Mouse (Mus musculus): ENCODE data around the gene Fars2. TPM values are rescaled to one million over a fixed set of nuclear protein-coding genes. Genes with fewer than 3 reads are reported as not detected.
A peak's percentile ranks its signal among the peaks of the same experiment; 100 is the strongest.

Fars2 gene
- polyA plus RNA-seq, 1 experiment from 2014 or later: 37.9 TPM

DNA sequence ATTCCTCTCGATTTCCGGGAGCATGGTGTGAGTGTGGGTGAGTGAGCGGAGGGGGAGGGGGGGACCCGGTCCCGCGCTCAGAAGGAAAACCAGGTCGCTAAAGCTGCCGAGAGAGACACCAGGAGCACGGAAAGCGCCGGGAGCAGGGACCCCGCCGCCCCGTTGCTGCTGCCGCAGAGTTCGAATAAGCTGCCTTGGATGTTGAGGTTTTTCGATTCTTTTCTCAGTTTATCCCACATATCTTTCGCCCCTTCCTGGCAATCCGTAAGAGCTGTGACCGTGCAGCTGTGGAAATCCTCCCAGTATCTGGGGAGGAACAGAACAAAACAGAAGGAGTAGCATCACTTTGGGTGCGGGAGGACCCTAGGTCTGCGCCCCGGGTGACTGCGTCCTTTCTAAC is 609.3 kb downstream of the Fars2 start:
- H3K4me3 ChIP-seq (ENCODE audit: low read depth, low read length): 0 out of 2 replicates have a peak overlapping the region, but pooled peaks have one; percentile 11
- H3K4me1 ChIP-seq (ENCODE audit: insufficient read depth): peaks cover 10% of the 10 kb centered on the region
- H3K9ac ChIP-seq (replicated peaks): no peak overlapping the region
- WGBS (ENCODE audit: insufficient replicate concordance): 7% methylated on average over 24 of the region's 24 CpGs
- ATAC-seq (no peak), DNase-seq (no peak)
- no peak overlapping the region for H3K27ac ChIP-seq (ENCODE audit: low read depth)
- TF ChIP-seq CTCF (IDR thresholded peaks at IDR 0.05; ENCODE audit: low read depth): no peak
- TF ChIP-seq EP300 (IDR thresholded peaks at IDR 0.05; ENCODE audit: low read depth): no peak
- H3K27me3 ChIP-seq (ENCODE audit: insufficient read depth, low read length): peaks cover 72% of the 10 kb centered on the region
- H3K36me3 ChIP-seq (replicated peaks; ENCODE audit: insufficient read depth, low read length): no peaks in the 10 kb centered on the region; the same call in 1 of the 2 replicates
- no peaks in the 10 kb centered on the region for H3K9me3 ChIP-seq (ENCODE audit: low read length)
- no peak overlapping the region for H3K4me2 ChIP-seq (ENCODE audit: low read depth, low read length)

DNA sequence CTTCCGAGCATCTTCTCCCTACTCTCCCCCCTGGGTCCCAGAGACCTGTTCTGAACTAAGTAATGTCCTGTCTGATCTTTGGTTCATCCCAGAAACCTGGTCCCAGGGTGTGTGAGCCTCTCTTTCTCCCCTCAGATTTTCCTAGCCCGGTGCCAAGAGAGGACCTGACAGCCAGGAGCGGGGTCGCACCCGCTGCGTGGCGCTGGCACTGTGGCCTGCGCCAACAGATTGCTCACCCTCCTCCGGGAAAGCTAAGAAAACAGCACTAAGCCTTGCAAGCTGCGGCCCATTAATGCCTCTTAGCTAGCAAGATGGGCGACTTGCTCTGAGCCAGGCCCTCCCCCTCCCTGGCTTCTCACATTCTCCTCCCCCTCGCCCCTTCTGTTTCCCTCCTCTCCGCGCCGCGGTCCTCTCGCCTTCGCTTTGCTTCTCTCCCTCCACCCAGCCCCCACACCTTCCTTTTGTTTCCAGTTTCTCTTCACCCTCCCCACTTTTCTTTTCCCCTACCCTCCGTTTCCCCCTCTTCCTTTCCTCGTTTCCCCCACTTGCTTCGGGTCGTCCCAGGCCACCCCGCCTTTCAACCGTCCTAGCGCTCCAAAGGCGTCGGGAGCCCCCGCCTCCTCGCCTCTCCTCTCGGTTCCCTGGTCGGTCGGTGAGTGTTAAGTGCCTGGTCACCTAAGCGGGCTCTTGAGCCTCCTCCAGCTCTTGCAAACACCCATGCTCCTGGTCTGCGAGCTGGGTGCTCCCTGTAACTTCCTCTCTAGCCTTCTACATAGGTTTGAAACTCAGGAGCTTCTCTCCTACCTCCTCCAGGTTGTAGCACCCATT is 610.0 kb downstream of the Fars2 start:
- 5% methylated on average over 34 of the region's 34 CpGs for WGBS (ENCODE audit: insufficient replicate concordance)
- H3K27me3 ChIP-seq (ENCODE audit: insufficient read depth, low read length): peaks cover 77% of the 10 kb centered on the region
- H3K4me1 ChIP-seq (ENCODE audit: insufficient read depth): peaks cover 14% of the 10 kb centered on the region
- H3K36me3 ChIP-seq (replicated peaks; ENCODE audit: insufficient read depth, low read length): no peaks in the 10 kb centered on the region; the same call in 1 of the 2 replicates
- H3K9me3 ChIP-seq (ENCODE audit: low read length): no peaks in the 10 kb centered on the region
- no peak overlapping the region for H3K9ac ChIP-seq (replicated peaks)
- TF ChIP-seq CTCF (IDR thresholded peaks at IDR 0.05; ENCODE audit: low read depth) (no peak), EP300 (IDR thresholded peaks at IDR 0.05; ENCODE audit: low read depth) (no peak)
- DNase-seq (no peak), ATAC-seq (no peak)
- peak overlapping the region; percentile 56 for H3K4me2 ChIP-seq (ENCODE audit: low read depth, low read length)
- no peak overlapping the region for H3K27ac ChIP-seq (ENCODE audit: low read depth)
- peak overlapping the region; percentile 11; the same call in 1 of the 2 replicates for H3K4me3 ChIP-seq (ENCODE audit: low read depth, low read length)

DNA sequence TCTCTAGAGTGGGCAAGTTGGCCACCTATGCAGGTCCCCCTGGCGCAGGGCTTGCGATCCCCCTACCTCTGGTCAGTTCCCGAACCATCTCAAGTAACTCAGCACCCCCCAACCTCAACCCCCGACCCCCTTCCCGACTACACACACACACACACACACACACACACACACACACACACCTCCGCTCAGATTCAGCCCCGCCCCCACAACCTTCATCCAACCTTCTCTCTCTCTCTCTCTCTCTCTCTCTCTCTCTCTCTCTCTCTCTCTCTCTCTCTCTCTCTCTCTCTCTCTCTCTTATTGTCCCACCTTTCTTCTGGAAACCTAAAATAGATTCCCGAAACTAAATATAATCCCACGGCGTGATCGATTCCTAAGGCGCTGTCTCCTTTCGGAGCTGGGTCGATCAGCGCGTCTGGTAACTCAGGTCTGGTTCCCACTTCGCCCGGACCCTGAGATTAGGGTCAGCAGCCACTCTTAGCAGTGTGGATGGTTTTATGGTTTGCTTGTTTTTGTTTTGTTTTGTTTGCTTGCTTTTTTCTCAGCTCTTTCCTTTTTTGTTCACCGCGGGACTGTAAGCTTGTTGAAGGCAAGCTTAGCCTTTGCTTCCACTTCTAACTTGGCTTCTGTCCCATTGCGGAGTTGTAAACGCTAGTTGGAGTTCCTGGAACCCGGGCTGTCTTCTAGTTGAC is 610.7 kb downstream of the Fars2 start:
- peak overlapping the region; percentile 56 for H3K4me2 ChIP-seq (ENCODE audit: low read depth, low read length)
- H3K27ac ChIP-seq (ENCODE audit: low read depth): no peak overlapping the region
- 4% methylated on average over 23 of the region's 23 CpGs for WGBS (ENCODE audit: insufficient replicate concordance)
- TF ChIP-seq CTCF (IDR thresholded peaks at IDR 0.05; ENCODE audit: low read depth): no peak
- TF ChIP-seq EP300 (IDR thresholded peaks at IDR 0.05; ENCODE audit: low read depth): no peak
- no peak overlapping the region for H3K9ac ChIP-seq (replicated peaks)
- peak overlapping the region; percentile 11; the same call in 1 of the 2 replicates for H3K4me3 ChIP-seq (ENCODE audit: low read depth, low read length)
- peaks cover 78% of the 10 kb centered on the region for H3K27me3 ChIP-seq (ENCODE audit: insufficient read depth, low read length)
- H3K36me3 ChIP-seq (replicated peaks; ENCODE audit: insufficient read depth, low read length): no peaks in the 10 kb centered on the region; the same call in 1 of the 2 replicates
- ATAC-seq (no peak), DNase-seq (no peak)
- H3K9me3 ChIP-seq (ENCODE audit: low read length): no peaks in the 10 kb centered on the region
- H3K4me1 ChIP-seq (ENCODE audit: insufficient read depth): peaks cover 11% of the 10 kb centered on the region

DNA sequence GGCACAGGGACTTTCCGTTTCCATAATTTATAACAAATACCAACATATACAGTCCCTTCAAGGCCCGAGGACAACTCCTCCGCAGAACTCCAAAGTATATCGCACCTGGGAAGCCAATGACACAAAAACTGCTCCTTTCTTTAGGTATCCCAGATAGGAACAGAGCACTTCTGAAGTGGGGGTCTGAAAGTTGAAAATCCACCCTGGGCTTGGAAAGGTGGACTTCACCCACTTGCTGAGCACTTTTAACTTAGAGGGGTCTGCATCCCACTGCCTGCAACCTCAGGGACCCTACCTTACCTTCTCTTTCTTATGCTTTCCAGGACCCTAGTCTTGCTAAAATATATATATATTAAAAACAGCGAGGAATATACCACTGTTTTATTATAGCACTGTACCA is 611.3 kb downstream of the Fars2 start:
- ATAC-seq: no peak
- 14% methylated on average over 5 of the region's 5 CpGs for WGBS (ENCODE audit: insufficient replicate concordance)
- peaks cover 11% of the 10 kb centered on the region for H3K4me1 ChIP-seq (ENCODE audit: insufficient read depth)
- H3K4me2 ChIP-seq (ENCODE audit: low read depth, low read length): peak overlapping the region; percentile 56
- H3K27me3 ChIP-seq (ENCODE audit: insufficient read depth, low read length): peaks cover 74% of the 10 kb centered on the region
- no peak overlapping the region for H3K4me3 ChIP-seq (ENCODE audit: low read depth, low read length)
- no peak for DNase-seq
- H3K27ac ChIP-seq (ENCODE audit: low read depth): no peak overlapping the region
- no peaks in the 10 kb centered on the region for H3K9me3 ChIP-seq (ENCODE audit: low read length)
- no peak overlapping the region for H3K9ac ChIP-seq (replicated peaks)
- TF ChIP-seq EP300 (IDR thresholded peaks at IDR 0.05; ENCODE audit: low read depth): no peak
- TF ChIP-seq CTCF (IDR thresholded peaks at IDR 0.05; ENCODE audit: low read depth): no peak
- no peaks in the 10 kb centered on the region; the same call in 1 of the 2 replicates for H3K36me3 ChIP-seq (replicated peaks; ENCODE audit: insufficient read depth, low read length)

DNA sequence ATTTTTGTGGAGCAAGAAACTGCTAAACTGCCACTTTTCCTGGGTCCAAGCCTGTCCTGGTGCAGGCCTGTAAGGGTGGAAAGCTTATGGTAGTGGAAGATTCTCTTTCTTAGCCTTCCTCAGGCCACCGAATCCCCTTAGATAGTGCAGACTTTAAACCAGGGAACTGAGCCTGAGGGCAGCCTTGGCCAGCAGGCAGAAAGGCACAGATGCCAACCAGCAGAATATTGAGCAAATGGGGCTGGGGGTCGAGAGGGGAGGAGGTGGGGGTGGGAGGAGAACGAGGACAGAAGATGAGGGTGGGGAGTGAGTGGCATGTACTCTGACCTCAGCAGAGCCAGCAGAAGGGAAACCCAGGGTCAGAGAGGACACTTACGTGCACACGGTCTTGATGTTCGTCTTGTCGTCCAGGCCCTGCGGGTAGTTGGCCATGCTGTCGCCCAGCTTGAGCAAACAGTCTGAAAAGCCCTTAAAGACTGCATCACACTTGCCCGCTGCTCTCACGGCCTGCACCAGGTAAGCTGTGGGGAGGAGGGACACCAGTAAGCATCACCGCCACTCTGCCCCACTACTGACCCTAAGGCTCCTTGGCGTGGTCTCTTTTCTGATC is 612.6 kb downstream of the Fars2 start:
- Histone ChIP-seq H3K4me3 (ENCODE audit: low read depth, low read length) (no peak overlapping the region), H3K27me3 (ENCODE audit: insufficient read depth, low read length) (peaks cover 71% of the 10 kb centered on the region)

DNA sequence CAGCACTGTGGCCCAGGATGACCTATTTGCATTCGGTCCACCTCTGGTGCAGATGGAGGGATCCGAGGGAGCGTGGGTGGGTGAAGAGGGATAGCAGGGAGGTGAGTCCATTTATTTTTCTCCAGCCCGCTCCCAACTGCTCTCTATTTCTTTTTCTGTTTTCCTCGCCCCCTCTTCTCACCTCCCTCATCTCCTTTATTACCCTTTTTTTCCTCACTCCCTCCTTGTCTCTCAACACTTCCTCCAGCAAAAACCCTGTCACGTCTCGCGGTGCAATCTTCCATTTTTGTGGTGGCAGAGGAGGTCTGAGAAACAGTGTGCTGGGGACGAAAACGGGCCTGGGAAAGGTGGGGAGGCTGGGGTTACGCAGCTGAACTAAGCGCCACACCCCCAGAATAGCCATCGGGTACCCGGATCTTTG is 613.1 kb downstream of the Fars2 start:
- TF ChIP-seq EP300 (IDR thresholded peaks at IDR 0.05; ENCODE audit: low read depth): no peak
- no peak for TF ChIP-seq CTCF (IDR thresholded peaks at IDR 0.05; ENCODE audit: low read depth)
- 21% methylated on average over 14 of the region's 14 CpGs for WGBS (ENCODE audit: insufficient replicate concordance)
- no peak for DNase-seq

More for the DNA sequence above, 612.6 kb downstream of the Fars2 start:
- Histone ChIP-seq H3K9ac (replicated peaks) (no peak overlapping the region), H3K9me3 (ENCODE audit: low read length) (no peaks in the 10 kb centered on the region), H3K27ac (ENCODE audit: low read depth) (no peak overlapping the region), H3K36me3 (replicated peaks; ENCODE audit: insufficient read depth, low read length) (no peaks in the 10 kb centered on the region; the same call in 1 of the 2 replicates), H3K4me1 (ENCODE audit: insufficient read depth) (peaks cover 11% of the 10 kb centered on the region), H3K4me2 (ENCODE audit: low read depth, low read length) (peak overlapping the region; percentile 76)
- ATAC-seq (no peak), DNase-seq (no peak)
- 22% methylated on average over 13 of the region's 13 CpGs for WGBS (ENCODE audit: insufficient replicate concordance)
- TF ChIP-seq CTCF (IDR thresholded peaks at IDR 0.05; ENCODE audit: low read depth) (no peak), EP300 (IDR thresholded peaks at IDR 0.05; ENCODE audit: low read depth) (no peak)

More for the DNA sequence above, 613.1 kb downstream of the Fars2 start:
- H3K4me2 ChIP-seq (ENCODE audit: low read depth, low read length): peak overlapping the region; percentile 76
- no peak for ATAC-seq
- no peak overlapping the region for H3K27ac ChIP-seq (ENCODE audit: low read depth)
- H3K4me1 ChIP-seq (ENCODE audit: insufficient read depth): peaks cover 12% of the 10 kb centered on the region
- no peak overlapping the region for H3K9ac ChIP-seq (replicated peaks)
- no peaks in the 10 kb centered on the region; the same call in 1 of the 2 replicates for H3K36me3 ChIP-seq (replicated peaks; ENCODE audit: insufficient read depth, low read length)
- H3K9me3 ChIP-seq (ENCODE audit: low read length): no peaks in the 10 kb centered on the region
- peaks cover 71% of the 10 kb centered on the region for H3K27me3 ChIP-seq (ENCODE audit: insufficient read depth, low read length)
- no peak overlapping the region for H3K4me3 ChIP-seq (ENCODE audit: low read depth, low read length)

All from liver, postnatal 0 days (tissue).